Mouse (Mus musculus): Measurements from ENCODE around the gene Gpc6.

Gene Gpc6

DNA sequence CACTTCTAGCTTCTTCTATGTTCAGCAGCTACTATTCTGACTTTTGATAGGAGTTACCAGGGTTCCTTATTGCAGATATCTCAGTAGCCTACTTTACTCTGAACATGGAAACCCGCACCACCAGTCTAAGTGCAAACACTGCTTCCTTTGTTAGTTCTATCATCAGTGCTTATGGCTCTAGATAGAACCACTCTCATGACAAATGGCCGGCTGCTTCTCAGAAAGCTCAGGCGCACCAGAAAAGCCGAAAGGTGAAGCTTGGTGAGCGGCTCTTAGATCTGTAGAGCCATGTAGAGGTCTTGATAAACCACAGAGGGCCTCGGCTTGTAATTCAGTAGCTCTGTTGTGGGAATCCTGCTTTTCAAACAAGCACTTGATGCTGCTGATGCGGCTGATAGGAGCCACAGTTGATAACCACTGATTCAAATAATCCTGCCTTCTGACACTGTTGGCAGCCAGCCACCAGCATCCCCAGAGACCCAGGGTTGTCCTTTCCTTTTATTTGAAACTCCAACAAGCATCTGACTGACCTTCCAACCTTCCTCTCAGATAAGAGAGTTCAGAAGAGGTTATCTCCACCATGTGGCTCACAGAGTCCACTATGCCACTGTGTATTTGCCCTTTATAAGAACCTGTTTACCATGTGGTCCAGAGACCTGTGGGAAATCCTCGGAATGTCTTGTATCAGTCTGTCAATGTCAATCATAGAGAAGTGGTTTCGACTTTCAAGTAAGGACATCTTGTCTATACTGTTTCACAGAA is 723.3 kb downstream of the Gpc6 start:
- DNase-seq, result no peak

DNA sequence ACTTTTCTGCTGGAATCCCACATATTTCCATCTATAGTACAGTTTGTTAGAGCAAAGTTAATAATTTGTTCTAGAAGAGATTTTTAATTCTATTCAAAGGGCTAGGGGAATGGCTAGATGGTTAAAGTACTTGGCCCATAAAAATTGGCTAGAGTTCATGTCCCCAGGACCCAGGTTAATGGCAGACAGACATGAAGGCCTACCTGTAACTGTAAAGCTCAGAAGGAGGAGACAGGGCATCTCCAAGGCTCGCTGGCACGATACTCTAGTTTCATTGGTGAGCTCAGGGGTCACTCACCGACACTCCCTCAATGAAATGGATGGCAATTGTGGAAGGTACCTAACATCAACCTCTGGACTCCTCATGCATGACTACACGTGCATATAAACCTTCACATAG is 725.0 kb downstream of the Gpc6 start:
- DNase-seq, result no peak

DNA sequence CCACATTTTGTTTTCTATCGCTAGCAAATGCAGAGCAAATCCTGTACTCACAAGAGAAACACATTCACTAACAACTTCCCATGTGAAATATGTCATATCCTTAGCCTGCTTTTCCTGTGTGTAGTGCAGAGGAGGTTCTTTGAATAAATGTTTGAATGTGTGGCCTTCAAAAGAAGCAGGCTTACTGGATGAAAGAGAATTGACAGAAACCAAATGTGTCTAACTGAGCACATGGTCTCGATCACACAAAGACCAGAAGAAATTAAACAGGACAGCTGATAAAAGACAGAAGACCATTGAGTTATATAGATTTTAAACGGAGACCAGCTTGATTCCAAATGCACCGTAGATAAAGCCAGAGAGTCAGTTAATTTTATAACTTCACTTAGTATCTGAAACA is 726.2 kb downstream of the Gpc6 start:
- DNase-seq, result no peak

DNA sequence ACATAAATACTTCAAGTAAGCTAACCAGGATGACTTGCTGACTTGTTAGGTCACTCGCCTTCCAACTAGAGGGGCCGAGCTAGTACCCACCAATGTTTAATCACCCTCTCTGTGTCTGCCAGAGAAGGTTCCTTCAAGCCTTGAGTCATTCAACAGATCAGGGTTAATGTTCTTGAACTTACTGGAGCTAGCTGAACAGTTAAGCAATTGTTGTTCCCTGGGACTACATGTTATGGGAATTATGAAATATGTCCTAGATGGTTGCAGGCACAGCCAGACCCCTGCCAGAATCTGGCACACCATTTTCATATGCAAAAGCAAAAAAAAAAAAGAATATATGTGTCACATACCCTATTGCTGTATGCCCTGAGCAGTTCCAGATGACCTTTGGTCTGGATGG is 726.8 kb downstream of the Gpc6 start:
- no peak for DNase-seq

DNA sequence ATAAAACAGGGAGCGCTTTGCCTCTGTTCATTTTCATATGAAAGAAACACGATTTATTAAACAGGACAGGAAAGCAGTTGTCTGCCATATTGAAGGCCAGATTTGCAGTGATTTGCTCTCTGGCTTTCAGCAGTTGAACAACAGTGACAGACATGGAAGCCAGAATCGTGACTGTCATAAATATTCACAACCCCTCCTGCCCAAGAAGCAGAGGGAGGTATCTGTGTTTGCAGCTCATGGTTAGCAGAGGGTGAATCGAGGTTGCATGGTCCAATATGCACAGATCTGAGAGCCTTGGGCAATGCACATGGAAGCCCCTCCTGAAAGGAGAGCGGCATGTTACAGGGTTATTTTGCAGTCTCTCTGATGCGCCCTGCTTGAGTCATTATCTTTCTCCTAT is 730.3 kb downstream of the Gpc6 start:
- no peak for DNase-seq

DNA sequence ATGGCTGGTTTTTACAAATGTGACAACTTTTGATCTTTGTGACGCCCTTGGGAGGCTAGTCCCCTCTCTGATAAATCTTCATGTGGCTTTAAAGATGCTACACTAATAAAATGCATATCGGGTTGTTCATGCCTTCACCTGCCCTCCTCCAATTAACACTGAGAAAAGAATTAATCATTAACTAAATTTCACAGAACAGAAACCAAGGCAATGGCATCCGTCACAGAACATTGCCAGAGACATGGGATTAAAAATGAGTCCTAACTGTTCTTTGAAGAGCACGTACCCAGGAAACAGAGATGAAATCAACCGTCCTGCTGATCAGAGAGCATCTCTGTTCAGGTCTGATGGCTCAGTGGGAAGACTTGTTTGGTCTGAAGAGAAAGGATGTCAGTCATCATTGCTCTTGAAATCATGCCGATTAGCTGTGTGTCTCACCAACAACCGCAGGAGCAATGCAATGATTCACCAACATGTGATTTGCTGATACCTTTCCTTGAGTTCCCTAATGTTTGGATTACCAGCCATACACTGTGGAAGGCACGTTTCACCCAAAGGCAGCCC is 734.2 kb downstream of the Gpc6 start:
- DNase-seq, result no peak

DNA sequence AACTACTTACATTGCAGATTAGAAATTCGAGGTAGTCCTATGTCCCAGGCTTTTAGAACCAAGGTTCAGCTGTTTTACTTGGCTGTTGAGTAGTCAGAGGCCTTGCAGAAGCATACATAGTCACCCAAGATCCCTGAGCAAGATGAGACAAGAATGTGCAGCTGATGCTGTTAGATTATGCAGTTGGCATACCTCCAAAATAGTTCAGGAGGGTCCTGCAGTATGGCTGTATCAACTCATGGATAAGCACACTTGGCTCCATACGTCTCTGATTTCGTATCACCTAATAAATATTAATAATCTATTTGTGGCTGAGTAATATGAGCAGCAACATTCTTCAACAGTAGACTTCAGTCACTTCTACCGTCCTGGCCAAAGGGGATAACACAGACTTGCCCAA is 737.1 kb downstream of the Gpc6 start:
- DNase-seq, result no peak

DNA sequence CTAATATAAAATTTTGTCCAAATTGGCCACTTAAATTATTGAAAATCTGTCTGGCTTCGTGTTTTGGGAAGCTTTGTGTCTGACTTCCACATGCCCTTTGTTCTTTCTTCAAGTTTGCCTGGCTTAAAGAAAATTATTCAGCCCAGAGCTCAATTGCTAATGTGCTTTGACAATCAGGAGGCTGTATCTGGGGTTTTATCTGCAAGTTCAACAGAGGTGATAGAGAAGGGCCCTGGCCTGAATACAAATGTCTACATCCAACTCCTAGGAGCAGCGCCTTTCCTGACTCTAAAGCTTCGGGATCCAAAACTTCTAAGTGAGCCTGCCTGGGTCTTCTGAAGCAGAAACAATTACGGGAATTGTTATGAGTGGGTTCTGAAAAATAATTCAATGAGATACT is 739.7 kb downstream of the Gpc6 start:
- no peak for DNase-seq

DNA sequence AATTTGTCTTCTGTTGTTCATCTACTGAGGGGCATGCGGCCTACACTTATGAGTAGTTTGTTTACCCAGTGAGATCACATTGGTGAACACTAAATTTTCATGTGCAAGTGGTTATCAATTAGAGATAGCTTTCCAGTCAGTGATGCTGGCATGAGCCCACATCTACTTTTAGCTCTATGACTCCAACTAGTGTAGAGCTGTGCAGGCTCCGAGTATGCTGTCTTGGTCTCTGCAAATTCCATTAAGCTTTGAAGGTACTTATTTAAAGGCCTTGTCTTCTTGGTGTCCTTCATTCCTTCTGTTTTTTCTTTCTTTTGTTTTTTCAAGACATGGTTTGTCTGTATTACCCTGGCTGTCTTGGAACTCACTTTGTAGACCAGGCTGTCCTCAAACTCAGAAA is 741.0 kb downstream of the Gpc6 start:
- DNase-seq, result no peak

DNA sequence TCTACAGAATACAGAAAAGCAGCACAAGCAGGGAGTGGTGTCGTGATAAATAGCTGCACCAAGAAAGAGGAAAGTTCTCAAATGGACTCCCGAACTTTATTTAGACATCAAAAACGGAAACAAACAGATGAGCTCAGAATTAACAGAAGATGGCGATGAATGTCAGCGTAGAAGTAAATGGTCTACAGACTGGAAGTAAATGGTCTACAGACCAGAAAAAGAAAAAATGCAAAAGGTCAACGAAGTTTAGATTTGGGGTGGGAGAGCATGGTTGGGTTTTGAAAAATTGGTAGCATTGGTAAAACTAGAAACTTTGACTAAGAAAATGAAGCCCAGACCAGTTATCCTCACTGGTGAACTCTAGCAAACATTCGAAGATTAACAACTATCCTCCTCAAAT is 748.4 kb downstream of the Gpc6 start:
- no peak for DNase-seq

DNA sequence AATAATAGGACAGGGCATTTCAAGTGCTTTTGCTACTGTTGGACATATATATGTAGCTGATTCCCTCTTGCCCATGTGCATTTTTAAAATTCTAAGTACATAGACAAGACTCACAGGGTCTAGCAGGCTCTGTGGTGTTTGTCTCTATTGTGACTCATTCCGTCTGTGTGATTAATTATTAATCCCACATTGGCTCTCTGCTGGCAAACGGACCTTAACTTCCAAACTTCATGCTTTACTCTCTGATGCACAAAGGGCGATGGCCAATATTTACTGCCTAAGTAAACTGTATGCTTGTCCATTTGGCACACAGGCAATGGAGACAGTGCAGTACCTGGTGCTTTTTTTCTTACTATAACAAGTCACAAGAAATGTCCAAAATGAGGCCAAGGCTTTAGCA is 749.4 kb downstream of the Gpc6 start:
- DNase-seq, result no peak

DNA sequence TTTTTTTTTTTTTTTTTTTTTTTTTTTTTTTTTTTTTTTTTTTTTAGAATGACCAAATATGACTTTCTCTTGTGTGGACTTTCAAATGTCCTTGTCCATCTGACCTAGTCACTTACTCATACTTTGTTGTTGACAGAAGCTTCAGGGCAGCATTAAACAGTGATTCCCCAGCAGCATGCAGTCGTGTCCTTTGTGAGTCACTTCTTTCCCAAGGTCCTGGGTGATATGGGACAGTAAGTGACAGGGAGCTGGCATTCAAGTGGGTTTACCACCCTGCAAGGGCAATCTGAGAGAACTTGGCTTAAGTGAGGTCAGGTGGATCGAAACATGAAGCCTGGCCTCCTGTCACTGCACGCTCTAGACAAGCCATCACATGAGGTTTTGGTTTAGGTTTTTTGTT is 754.8 kb downstream of the Gpc6 start:
- no peak for DNase-seq

DNA sequence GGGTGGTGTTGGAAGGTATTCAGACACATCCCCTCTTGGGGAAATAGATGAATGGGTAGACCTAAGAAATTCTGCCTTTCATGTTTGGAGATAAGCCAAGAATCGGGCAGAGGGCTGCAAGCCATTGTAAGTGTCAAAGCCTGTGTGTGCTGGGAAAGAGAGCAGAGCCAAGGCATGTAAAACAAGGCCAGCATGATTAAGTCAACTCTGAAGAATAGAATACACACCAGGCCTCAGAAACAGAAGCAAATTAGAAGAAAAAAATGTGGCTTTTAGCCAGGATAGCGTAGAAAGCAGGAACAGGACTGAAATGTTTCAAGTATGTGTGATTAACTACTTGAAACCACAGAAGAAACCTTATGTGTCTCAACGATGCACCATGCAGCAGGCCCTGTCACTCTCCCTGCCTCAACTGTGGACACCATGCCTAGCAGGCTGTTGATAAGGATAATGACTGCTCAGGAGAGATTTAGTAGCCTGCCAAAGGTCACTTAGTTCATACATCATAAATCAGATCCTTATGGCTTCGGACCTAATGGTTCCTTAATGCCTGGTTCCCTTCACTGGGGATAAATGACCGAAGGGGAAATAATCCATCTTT is 756.3 kb downstream of the Gpc6 start:
- DNase-seq, result no peak

DNA sequence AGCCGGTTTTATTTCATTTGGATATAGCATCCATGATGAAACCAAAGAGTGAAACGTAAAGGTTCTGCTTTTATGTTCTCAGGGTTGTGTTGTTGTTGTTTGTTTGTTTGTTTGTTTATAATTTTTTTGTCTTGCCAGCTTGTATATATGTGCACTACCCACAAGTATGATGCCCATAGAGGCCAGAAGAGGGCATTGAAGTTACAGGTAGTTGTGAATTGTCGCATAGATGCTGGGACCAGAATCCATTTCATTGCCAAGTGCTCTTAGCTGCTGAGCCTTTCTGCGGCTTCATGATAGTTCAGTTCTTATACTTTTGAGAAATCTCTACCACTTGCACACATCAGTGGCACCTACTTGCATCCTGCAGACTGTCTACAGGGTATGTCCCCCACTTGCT is 758.0 kb downstream of the Gpc6 start:
- no peak for DNase-seq

DNA sequence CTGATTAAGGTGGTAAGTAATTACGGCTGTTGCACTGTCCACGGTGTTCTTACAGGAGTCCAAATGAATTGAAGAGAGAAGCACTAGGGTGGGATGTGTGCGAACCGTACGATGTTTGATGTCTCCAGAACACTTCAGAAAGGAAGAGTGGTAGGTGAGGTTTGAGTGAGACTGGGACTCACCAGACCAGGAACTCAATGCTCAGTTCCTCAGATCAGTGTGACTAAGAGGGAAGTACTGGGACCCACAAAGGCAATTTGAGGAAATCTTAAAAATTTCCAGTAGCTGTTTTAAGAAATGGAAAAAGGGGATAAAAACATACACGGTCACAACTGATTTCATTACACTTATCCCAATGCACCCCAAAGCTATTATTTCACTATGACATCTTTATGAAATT is 764.7 kb downstream of the Gpc6 start:
- no peak for DNase-seq

DNA sequence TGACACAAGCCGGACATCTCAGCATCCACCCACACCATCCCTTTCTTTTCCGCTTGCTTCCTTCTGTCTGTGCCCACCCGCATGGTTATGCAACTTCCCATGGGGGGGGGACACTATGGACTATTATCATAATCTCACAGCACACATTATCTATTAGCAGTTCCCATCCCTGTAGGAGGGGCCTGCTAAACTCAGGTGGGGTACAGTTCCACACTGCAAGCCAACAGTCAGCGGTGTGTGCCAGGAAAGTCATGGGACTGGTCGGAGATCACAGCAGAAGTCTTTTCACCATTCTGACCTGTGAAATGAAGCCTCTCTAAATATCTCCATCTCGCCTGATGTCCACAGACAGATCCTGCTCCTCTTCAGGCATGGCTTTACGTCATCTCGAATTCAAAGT is 770.5 kb downstream of the Gpc6 start:
- no peak for DNase-seq

DNA sequence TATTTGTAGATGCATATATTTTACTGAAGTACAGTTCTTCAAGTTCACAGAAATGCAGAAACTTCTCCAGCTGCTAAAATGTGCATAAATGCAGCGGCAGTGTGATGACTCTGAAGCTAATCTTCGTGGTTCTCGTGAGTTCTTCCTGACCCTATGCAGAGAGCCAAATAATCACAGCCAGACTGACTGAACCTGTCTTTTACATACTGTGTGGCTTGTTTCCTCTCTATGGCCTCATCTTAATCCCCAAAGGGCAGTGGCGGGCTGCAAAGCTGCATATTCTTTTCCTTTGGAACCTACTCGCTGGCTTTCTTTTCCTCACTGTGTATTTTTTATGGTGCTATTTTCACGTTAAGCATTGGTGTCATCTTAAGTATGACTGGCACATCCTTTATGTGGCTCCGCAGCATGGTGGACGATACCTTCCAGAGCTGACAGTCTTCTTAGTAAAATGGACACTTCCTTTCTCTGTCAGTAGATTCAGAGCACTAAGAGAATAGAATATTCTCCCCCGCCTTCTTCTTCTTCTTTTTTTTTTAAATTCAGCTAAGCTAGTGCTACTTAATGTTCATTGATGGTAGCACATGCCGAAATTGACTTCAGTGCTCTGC is 775.7 kb downstream of the Gpc6 start:
- no peak for DNase-seq

DNA sequence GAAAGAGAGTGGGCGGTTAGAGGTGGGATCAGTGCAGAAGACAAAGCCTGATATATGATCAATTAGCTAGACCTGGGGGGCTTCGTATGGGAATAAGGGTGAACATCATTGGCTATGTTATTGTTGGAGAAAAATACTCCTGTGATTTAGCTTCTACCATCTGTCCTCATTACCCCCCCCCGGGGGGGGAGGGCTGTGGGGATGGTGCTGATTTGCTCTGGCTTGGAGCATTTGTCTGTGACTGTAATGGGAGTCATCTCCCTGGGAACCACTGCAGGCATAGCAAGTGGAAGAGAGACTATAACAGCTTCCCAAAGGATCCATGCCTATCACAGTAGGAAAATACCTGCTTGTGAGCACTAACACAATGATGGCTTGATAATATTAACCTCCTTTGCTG is 783.7 kb downstream of the Gpc6 start:
- DNase-seq, result no peak

DNA sequence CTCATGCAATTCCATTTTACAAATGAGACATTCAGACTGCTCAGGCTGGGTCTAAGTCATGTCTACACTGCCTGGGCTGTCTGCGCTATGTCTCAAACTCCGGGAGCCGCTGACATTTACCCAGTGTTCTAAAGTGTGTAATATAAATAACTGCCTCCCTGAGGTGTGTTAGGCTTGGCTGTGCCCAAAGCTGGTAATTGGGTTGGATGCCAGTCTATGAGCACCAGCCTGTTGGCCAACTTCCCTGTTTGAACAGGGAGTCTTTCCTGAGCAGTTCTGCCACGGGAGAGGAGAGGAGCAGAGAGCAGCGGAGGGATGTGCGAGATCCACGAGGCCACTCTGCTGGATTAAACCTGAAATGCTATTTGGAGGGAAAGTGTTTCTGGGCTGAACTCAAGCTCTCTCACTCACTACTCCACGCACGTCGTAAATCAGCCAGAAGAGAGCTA is 785.4 kb downstream of the Gpc6 start:
- peak; percentile 42 for DNase-seq

DNA sequence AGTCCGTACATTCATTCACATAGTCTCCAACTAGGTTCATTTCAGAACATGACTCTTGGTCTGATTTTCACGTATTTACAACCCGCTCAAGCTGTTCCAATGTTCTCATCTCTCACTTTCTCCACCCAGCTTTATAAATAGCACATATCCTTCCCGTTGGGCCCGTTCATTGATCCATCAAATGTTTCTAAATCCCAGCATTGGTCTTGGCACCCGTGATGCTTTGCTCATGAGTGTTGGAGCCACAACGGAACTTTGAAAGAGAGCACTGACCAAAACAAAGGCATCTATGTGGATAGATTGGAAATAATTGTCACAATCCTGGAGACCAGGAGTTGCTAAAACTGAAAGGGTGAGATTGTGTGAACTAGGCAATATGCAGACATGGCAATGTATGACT is 787.2 kb downstream of the Gpc6 start:
- DNase-seq, result no peak

DNA sequence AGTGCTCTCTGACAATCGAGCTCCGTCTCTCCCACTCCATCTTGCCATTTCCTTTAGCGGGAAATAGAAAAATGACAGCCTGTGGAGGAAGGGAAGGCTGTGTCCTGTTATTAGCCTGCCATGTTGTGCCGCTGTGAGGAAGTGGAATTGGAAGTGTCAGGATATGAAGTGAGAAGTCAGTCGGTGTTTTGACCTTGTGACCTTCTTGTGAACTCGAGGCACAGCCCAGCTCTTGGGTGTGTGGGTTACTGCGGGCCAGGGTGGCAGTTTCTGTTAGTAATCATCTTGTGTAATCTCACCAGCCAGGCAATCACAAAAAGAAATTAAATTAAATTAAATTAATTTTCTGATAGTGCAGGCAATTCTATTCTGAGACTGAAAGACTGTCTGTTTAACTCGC is 789.0 kb downstream of the Gpc6 start:
- DNase-seq, result no peak

DNA sequence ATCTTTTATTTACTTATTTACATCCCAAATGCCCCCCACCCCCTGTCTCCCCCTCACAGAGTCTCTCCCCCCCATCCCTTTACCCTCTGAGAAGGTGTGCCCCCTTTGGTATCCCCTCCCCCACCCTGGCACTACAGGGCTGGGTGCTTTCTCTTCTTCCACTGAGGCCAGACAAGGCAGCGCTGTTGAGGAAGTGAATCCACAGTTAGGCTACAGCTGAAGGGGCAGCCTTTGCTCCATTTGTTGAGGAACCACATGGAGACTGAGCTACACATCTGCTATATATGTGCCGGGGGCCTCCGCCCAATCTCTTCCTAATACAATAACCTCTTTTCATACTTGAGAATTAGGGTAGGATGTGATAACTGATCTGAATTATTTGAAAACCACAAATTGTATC is 791.2 kb downstream of the Gpc6 start:
- no peak for DNase-seq

DNA sequence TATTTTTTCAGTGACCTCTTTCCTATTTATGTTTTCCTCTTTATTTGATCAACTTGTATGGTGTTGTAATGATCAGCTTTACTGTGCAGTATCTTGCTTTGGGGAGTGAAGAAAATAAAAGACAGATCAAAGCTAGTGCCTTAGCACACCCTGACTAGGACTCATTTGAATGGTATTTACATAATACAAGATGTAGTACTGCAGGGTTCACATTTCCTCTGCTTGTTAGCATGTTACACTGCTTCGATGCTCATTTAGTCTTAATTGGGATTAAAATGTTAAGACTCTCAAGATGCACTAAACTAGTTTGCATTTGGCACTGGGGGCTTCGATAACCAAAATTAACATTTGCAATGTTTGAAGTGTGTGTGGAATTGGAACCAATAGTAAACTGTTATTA is 803.6 kb downstream of the Gpc6 start:
- no peak for DNase-seq

DNA sequence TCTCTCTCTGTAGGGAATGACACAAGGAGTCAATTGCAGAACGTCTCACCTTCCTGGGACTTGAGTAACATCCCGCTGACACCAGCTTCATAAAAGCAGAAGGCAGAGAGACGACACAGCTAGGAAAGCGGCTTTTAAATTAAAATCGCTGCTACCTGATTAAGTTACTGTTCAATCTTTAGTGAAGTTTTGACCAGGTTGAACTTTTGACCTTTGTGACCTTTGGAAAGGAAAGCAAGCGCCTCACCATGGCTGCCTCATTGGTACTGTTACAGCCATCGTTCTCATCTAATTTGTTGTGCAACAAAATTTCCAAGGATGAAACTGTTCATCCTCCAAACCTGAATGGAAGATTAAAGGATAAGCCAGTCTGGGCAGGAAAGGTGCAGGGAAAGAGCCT is 830.1 kb downstream of the Gpc6 start:
- no peak for DNase-seq

Measured in lung, adult 18-20 months (tissue).